Mouse (Mus musculus) lung, postnatal 0 days (tissue): ENCODE results near the gene Zfp691. TPM values are rescaled to one million over a fixed set of nuclear protein-coding genes. Genes with fewer than 3 reads are reported as not detected.

ENCODE experiments used
- ATAC-seq: fragments of 200-750 bp; cut with Nextera tagmentation; 2 replicates; pipeline ENCODE4 v1.8.0; 2017; ENCODE audit warnings: moderate library complexity
- DNase-seq: peaks from one replicate; pipeline ENCODE4 v3.0.0-alpha.2; 2016; ENCODE audit warnings: low spot score
- H3K27ac ChIP-seq: fragments of 300-500 bp; sonication (generic); 2 replicates; pipeline ENCODE4 v1.5.1; 2014; ENCODE audit warnings: antibody characterized with exemption, mild to moderate bottlenecking, low read length, mixed read lengths
- H3K27me3 ChIP-seq: fragments of 300-500 bp; sonication (generic); replicated peaks from 2 replicates; pipeline ENCODE4 v1.6.1; 2014; ENCODE audit warnings: low read length, mixed read lengths; ENCODE audit not compliant: insufficient read depth
- H3K36me3 ChIP-seq: fragments of 300-500 bp; sonication (generic); 2 replicates; pipeline ENCODE4 v1.6.1; 2014; ENCODE audit warnings: low read length, mixed read lengths; ENCODE audit not compliant: insufficient read depth
- H3K4me1 ChIP-seq: fragments of 300-500 bp; sonication (generic); 2 replicates; pipeline ENCODE4 v1.6.1; 2014; ENCODE audit warnings: antibody characterized with exemption, low read depth, low read length, mixed read lengths; ENCODE audit not compliant: insufficient read depth
- H3K4me2 ChIP-seq: fragments of 300-500 bp; sonication (generic); replicated peaks from 2 replicates; pipeline ENCODE4 v1.6.1; 2014; ENCODE audit warnings: low read depth, mild to moderate bottlenecking, low read length, moderate library complexity, mixed read lengths
- H3K4me3 ChIP-seq: fragments of 300-500 bp; sonication (generic); 2 replicates; pipeline ENCODE4 v1.5.1; 2014; ENCODE audit warnings: low read depth, low read length
- H3K9ac ChIP-seq: fragments of 300-500 bp; sonication (generic); replicated peaks from 2 replicates; pipeline ENCODE4 v1.6.1; 2014; ENCODE audit warnings: low read depth, mild to moderate bottlenecking
- H3K9me3 ChIP-seq: fragments of 300-500 bp; sonication (generic); 2 replicates; pipeline ENCODE4 v1.6.1; 2016; ENCODE audit warnings: low read length, mixed read lengths
- CTCF ChIP-seq: IDR thresholded peaks from 2 replicates; pipeline ENCODE4 v1.5.1; 2016; ENCODE audit warnings: antibody characterized with exemption, mild to moderate bottlenecking
- EP300 ChIP-seq: IDR thresholded peaks from 2 replicates; pipeline ENCODE4 v1.6.1; 2016; ENCODE audit warnings: antibody characterized with exemption, mild to moderate bottlenecking, control low read depth
- WGBS: fragments of 180-500 bp; shearing (Covaris S2); extraction: QIAGEN DNeasy Blood & Tissue Kit; methylation state at CpG from one replicate; pipeline ENCODE4 v1.1.7; 2014; 5-methylcytosine and 5-hydroxymethylcytosine counted together
- polyA plus RNA-seq: library from polyadenylated mRNA; unstranded; fragments of >200 nt; fragmentation: Nextera tagmentation; extraction: Ambion mirVana; gene quantifications from 2 replicates; pipeline ENCODE4 v1.2.1, GENCODE M21; 2015

The Zfp691 gene
- polyA plus RNA-seq, 1 experiment from 2014 or later: 5.8 TPM

DNA sequence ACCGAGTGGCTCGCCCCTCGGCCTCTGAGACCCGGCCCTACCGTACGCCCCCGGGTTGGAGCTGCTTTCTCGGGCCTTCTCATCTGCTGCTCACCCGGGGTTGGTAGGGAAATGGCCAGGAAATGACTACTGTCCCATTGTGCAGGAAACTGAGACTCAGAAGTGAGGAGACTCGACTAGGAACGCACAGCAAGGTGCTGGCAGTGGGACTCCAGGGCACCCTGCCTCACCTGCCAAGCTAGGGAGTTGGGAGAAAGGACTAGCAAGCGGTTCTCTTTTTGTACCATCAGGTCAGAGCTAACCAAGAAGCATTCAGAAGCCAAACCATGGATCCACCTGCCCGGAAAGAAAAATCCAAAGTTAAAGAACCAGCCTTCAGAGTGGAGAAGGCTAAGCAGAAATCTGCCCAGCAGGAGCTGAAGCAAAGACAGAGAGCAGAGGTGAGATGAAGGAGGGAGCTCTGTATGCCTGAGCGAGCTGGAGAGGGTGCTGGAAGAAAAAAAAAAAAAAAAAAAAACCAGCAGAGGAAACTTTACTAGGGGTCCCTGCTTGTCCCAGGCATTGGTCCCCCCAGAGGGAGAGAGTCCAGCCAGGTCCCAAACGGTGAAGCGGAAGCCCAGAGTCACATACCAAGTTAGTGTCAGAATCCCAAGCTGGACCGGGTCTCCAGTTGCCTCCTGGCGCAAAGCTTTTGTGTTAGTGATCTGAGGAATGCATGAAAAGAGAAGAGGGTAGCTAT, 21.8 kb upstream of the Zfp691 start:
- Histone ChIP-seq H3K27ac (peak overlapping the region; percentile 68), H3K27me3 (no peaks in the 10 kb centered on the region), H3K4me2 (peak overlapping the region; percentile 61), H3K9ac (peak overlapping the region; percentile 79), H3K4me3 (peak overlapping the region; percentile 71), H3K36me3 (no peaks in the 10 kb centered on the region), H3K4me1 (peaks cover 3% of the 10 kb centered on the region; the same call in 1 of the 2 replicates), H3K9me3 (no peaks in the 10 kb centered on the region)
- DNase-seq (no peak), ATAC-seq (no peak)
- WGBS: 10% methylated on average over 17 of the region's 18 CpGs
- TF ChIP-seq EP300 (no peak), CTCF (no peak)

- Histone ChIP-seq H3K27me3 (no peaks in the 10 kb centered on the region), H3K4me3 (peak within 1 kb of the TSS; percentile 71), H3K9ac (peak within 1 kb of the TSS; percentile 79), H3K4me1 (peaks cover 3% of the 10 kb centered on the region; the same call in 1 of the 2 replicates), H3K36me3 (no peaks in the 10 kb centered on the region), H3K9me3 (no peaks in the 10 kb centered on the region), H3K4me2 (peak within 1 kb of the TSS; percentile 61), H3K27ac (peak within 1 kb of the TSS; percentile 68)
- 1% methylated on average over 17 of the region's 47 CpGs for WGBS
- peak; percentile 93 for DNase-seq
- TF ChIP-seq CTCF (no peak), EP300 (no peak)
- ATAC-seq: peak; percentile 98
Observed at GRCm38 (mm10) chr4:119194909-119195581, 21.1 kb upstream of the Zfp691 start, which contains the start of gene Svbp. Gene Svbp, plus strand, starts transcription at chr4:119195306.

- no peak for TF ChIP-seq EP300
- TF ChIP-seq CTCF: no peak
- H3K4me3 ChIP-seq: no peak overlapping the region
Observed at GRCm38 (mm10) chr4:119192757-119193156, 18.8 kb upstream of the Zfp691 start.

GRCm38 (mm10) chr4:119191273-119191672, 17.3 kb upstream of the Zfp691 start:
- no peaks in the 10 kb centered on the region for H3K9me3 ChIP-seq
- no peak overlapping the region for H3K27ac ChIP-seq
- no peak for TF ChIP-seq CTCF
- no peak for TF ChIP-seq EP300
- H3K4me1 ChIP-seq: peaks cover 3% of the 10 kb centered on the region; the same call in 1 of the 2 replicates
- DNase-seq (no peak), ATAC-seq (no peak)
- no peak overlapping the region for H3K9ac ChIP-seq
- H3K27me3 ChIP-seq: no peaks in the 10 kb centered on the region
- H3K4me2 ChIP-seq: no peak overlapping the region
- WGBS: 45% methylated on average over 3 of the region's 3 CpGs
- H3K4me3 ChIP-seq: no peak overlapping the region
- no peaks in the 10 kb centered on the region for H3K36me3 ChIP-seq

More at GRCm38 (mm10) chr4:119192757-119193156, 18.8 kb upstream of the Zfp691 start:
- no peak for ATAC-seq
- Histone ChIP-seq H3K4me2 (no peak overlapping the region), H3K9ac (no peak overlapping the region), H3K4me1 (peaks cover 3% of the 10 kb centered on the region; the same call in 1 of the 2 replicates), H3K9me3 (no peaks in the 10 kb centered on the region), H3K27ac (no peak overlapping the region), H3K27me3 (no peaks in the 10 kb centered on the region), H3K36me3 (no peaks in the 10 kb centered on the region)
- 91% methylated on average over 4 of the region's 4 CpGs for WGBS
- no peak for DNase-seq

- 79% methylated on average over 8 of the region's 8 CpGs for WGBS
- Histone ChIP-seq H3K27me3 (no peaks in the 10 kb centered on the region), H3K27ac (no peak overlapping the region), H3K9me3 (no peaks in the 10 kb centered on the region), H3K4me3 (no peak overlapping the region), H3K36me3 (no peaks in the 10 kb centered on the region), H3K9ac (no peak overlapping the region), H3K4me2 (no peak overlapping the region), H3K4me1 (no peaks in the 10 kb centered on the region)
- no peak for TF ChIP-seq CTCF
- no peak for TF ChIP-seq EP300
- ATAC-seq: no peak
- no peak for DNase-seq
Observed at GRCm38 (mm10) chr4:119190618-119191017, 16.6 kb upstream of the Zfp691 start.

DNA sequence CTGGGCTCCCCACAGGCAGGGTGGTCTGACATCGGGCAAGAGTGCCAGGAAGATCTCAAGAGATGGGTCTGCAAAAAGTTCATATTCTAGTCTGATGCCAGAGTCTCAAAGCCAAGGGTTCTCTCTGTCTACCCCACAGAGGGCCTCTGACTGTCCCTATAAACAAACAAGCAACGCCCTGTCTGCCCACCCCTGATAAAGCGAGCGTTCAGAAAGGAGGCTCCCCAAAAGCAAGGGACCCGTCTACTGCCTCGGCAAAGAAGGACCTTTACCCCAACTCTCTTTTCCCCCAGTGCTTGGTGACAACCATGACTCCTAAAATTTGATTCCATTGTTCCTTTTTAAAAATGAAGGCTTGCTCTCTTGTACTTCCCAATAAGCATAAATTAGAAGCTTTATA, 15.9 kb upstream of the Zfp691 start, which contains the start of gene Ermap:
TSS of gene Ermap (minus strand) at position 148 of the 400 bp plus-strand sequence.
- Histone ChIP-seq H3K27ac (no peak within 1 kb of the TSS), H3K27me3 (no peaks in the 10 kb centered on the region), H3K9me3 (no peaks in the 10 kb centered on the region), H3K36me3 (no peaks in the 10 kb centered on the region), H3K4me3 (no peak within 1 kb of the TSS), H3K4me1 (no peaks in the 10 kb centered on the region), H3K9ac (no peak within 1 kb of the TSS), H3K4me2 (no peak within 1 kb of the TSS)
- DNase-seq (no peak), ATAC-seq (no peak)
- no peak for TF ChIP-seq CTCF
- TF ChIP-seq EP300: no peak
- WGBS: 60% methylated on average over 6 of the region's 6 CpGs
